Mouse (Mus musculus) ES-Bruce4 (cell line): Measurements from ENCODE around the gene Cars2. TPM values are rescaled to one million over a fixed set of nuclear protein-coding genes. Genes with fewer than 3 reads are reported as not detected.
A peak's percentile ranks its signal among the peaks of the same experiment; 100 is the strongest.

ENCODE experiments used
- H3K27ac ChIP-seq: 2 replicates; pipeline ENCODE4 v1.5.1; 2012; ENCODE audit warnings: low read length, inconsistent platforms; ENCODE audit not compliant: insufficient read depth
- H3K27me3 ChIP-seq: 2 replicates; pipeline ENCODE4 v1.6.1; 2012; ENCODE audit warnings: mild to moderate bottlenecking, low read length, inconsistent platforms; ENCODE audit not compliant: control insufficient read depth, poor library complexity, insufficient read depth, severe bottlenecking
- H3K36me3 ChIP-seq: 2 replicates; pipeline ENCODE4 v1.6.1; 2012; ENCODE audit warnings: inconsistent platforms, mild to moderate bottlenecking, low read length, moderate library complexity; ENCODE audit not compliant: control insufficient read depth, poor library complexity, insufficient read depth, severe bottlenecking
- H3K4me1 ChIP-seq: one replicate; pipeline ENCODE4 v1.8.1; 2011; ENCODE audit warnings: low read length; ENCODE audit not compliant: control insufficient read depth, insufficient read depth
- H3K4me3 ChIP-seq: 2 replicates; pipeline ENCODE4 v1.5.1; 2011; ENCODE audit warnings: low read depth, mild to moderate bottlenecking, low read length
- H3K9ac ChIP-seq: 2 replicates; pipeline ENCODE4 v1.6.1; 2012; ENCODE audit warnings: low read depth, mild to moderate bottlenecking, inconsistent platforms; ENCODE audit not compliant: poor library complexity, severe bottlenecking
- H3K9me3 ChIP-seq: replicated peaks from 2 replicates; pipeline ENCODE4 v1.6.1; 2012; ENCODE audit warnings: mild to moderate bottlenecking, low read length, inconsistent platforms; ENCODE audit not compliant: control insufficient read depth, poor library complexity, insufficient read depth, severe bottlenecking
- CTCF ChIP-seq: IDR thresholded peaks from one replicate; pipeline ENCODE4 v1.8.1; 2011; ENCODE audit warnings: low read depth, low read length
- EP300 ChIP-seq: IDR thresholded peaks from 2 replicates; pipeline ENCODE4 v1.6.1; 2011; ENCODE audit warnings: low read depth, low read length; ENCODE audit not compliant: insufficient read depth
- POLR2A ChIP-seq: IDR thresholded peaks from one replicate; pipeline ENCODE4 v1.8.1; 2011; ENCODE audit warnings: low read length; ENCODE audit not compliant: insufficient read depth
- polyA plus RNA-seq: library from polyadenylated mRNA; stranded (reverse); fragments of >200 nt; gene quantifications from 2 replicates; pipeline ENCODE4 v1.2.4, GENCODE M21; 2011; ENCODE audit warnings: low read depth; ENCODE audit not compliant: missing spikeins, insufficient read depth, insufficient read length

Gene Cars2
- polyA plus RNA-seq, 1 experiment: 19.9 TPM

- Histone ChIP-seq H3K9ac (peak overlapping the region; percentile 98), H3K4me1 (no peaks in the 10 kb centered on the region), H3K27ac (peak overlapping the region; percentile 65), H3K4me3 (peak overlapping the region; percentile 91), H3K9me3 (no peaks in the 10 kb centered on the region), H3K36me3 (peaks cover 8% of the 10 kb centered on the region), H3K27me3 (no peaks in the 10 kb centered on the region)
- TF ChIP-seq EP300 (peak; percentile 65; the same call in 1 of the 2 replicates), POLR2A (peak; percentile 100), CTCF (no peak)
Observed at GRCm38 (mm10) chr8:11557768-11558629, 7.4 kb upstream of the Cars2 start.

GRCm38 (mm10) chr8:11557424-11557767, 6.8 kb upstream of the Cars2 start:
- no peak for TF ChIP-seq CTCF
- TF ChIP-seq EP300: no peak
- no peak for TF ChIP-seq POLR2A
- Histone ChIP-seq H3K4me3 (peak overlapping the region; percentile 91), H3K9me3 (no peaks in the 10 kb centered on the region), H3K27ac (peak overlapping the region; percentile 65), H3K4me1 (no peaks in the 10 kb centered on the region), H3K36me3 (peaks cover 8% of the 10 kb centered on the region), H3K9ac (peak overlapping the region; percentile 98), H3K27me3 (no peaks in the 10 kb centered on the region)

- no peaks in the 10 kb centered on the region for H3K27me3 ChIP-seq
- no peaks in the 10 kb centered on the region for H3K4me1 ChIP-seq
- H3K36me3 ChIP-seq: peaks cover 3% of the 10 kb centered on the region; the same call in 1 of the 2 replicates
- no peak for TF ChIP-seq EP300
- TF ChIP-seq POLR2A: no peak
- TF ChIP-seq CTCF: no peak
- no peaks in the 10 kb centered on the region for H3K9me3 ChIP-seq
- peak overlapping the region; percentile 91 for H3K4me3 ChIP-seq
- peak overlapping the region; percentile 98 for H3K9ac ChIP-seq
- peak overlapping the region; percentile 71; the same call in 1 of the 2 replicates for H3K27ac ChIP-seq
Observed at GRCm38 (mm10) chr8:11556691-11557423, 6.3 kb upstream of the Cars2 start.

- Histone ChIP-seq H3K4me3 (peak overlapping the region; percentile 91), H3K9me3 (no peaks in the 10 kb centered on the region), H3K4me1 (no peaks in the 10 kb centered on the region), H3K27ac (peak overlapping the region; percentile 86), H3K36me3 (no peaks in the 10 kb centered on the region; the same call in 1 of the 2 replicates), H3K27me3 (no peaks in the 10 kb centered on the region), H3K9ac (peak overlapping the region; percentile 98)
- TF ChIP-seq POLR2A: peak; percentile 94
- 0 out of 2 replicates have a peak, but pooled peaks have one; percentile 6 for TF ChIP-seq EP300
- no peak for TF ChIP-seq CTCF
Observed at GRCm38 (mm10) chr8:11555720-11556591, 5.4 kb upstream of the Cars2 start.

GRCm38 (mm10) chr8:11554799-11555719, 4.5 kb upstream of the Cars2 start, which contains the start of gene Ing1:
Gene Ing1, plus strand, starts transcription at chr8:11555571.
- 0 out of 2 replicates have a peak, but pooled peaks have one; percentile 11 for TF ChIP-seq EP300
- TF ChIP-seq POLR2A: peak; percentile 92
- no peak for TF ChIP-seq CTCF
- H3K4me3 ChIP-seq: peak within 1 kb of the TSS; percentile 91

More at GRCm38 (mm10) chr8:11554799-11555719, 4.5 kb upstream of the Cars2 start, which contains the start of gene Ing1:
- H3K27me3 ChIP-seq: no peaks in the 10 kb centered on the region
- no peaks in the 10 kb centered on the region for H3K9me3 ChIP-seq
- H3K4me1 ChIP-seq: no peaks in the 10 kb centered on the region
- no peaks in the 10 kb centered on the region for H3K36me3 ChIP-seq
- H3K9ac ChIP-seq: peak within 1 kb of the TSS; percentile 98
- H3K27ac ChIP-seq: peak within 1 kb of the TSS; percentile 86
